Mouse (Mus musculus) urinary bladder, postnatal 10 days (tissue): ENCODE results near the gene Psapl1.

Experiments used
- DNase-seq: peaks from one replicate; pipeline ENCODE4 v3.0.0; 2022; ENCODE audit warnings: low spot score

The Psapl1 gene

GRCm38 (mm10) chr5:36203916-36204315, at the start of gene Psapl1:
Psapl1 (plus strand) TSS chr5:36204021.
- DNase-seq = no peak

- DNase-seq = no peak
Observed at GRCm38 (mm10) chr5:36154879-36155485, 48.8 kb upstream of the Psapl1 start.

GRCm38 (mm10) chr5:36165424-36166302, 38.2 kb upstream of the Psapl1 start:
- DNase-seq = no peak

- no peak for DNase-seq
Observed at GRCm38 (mm10) chr5:36166346-36167013, 37.3 kb upstream of the Psapl1 start.

GRCm38 (mm10) chr5:36168963-36169650, 34.7 kb upstream of the Psapl1 start:
- DNase-seq = no peak

GRCm38 (mm10) chr5:36174569-36175115, 29.2 kb upstream of the Psapl1 start:
- DNase-seq = no peak

- DNase-seq = no peak
Observed at GRCm38 (mm10) chr5:36176409-36176808, 27.4 kb upstream of the Psapl1 start.

- no peak for DNase-seq
Observed at GRCm38 (mm10) chr5:36176873-36177272, 26.9 kb upstream of the Psapl1 start.

- no peak for DNase-seq
Observed at GRCm38 (mm10) chr5:36178215-36178614, 25.6 kb upstream of the Psapl1 start.

- no peak for DNase-seq
Observed at GRCm38 (mm10) chr5:36178785-36179184, 25.0 kb upstream of the Psapl1 start.

- no peak for DNase-seq
Observed at GRCm38 (mm10) chr5:36179708-36180107, 24.1 kb upstream of the Psapl1 start.

GRCm38 (mm10) chr5:36182326-36182725, 21.5 kb upstream of the Psapl1 start:
- DNase-seq = no peak

GRCm38 (mm10) chr5:36186294-36187053, 17.3 kb upstream of the Psapl1 start:
- DNase-seq = no peak

- no peak for DNase-seq
Observed at GRCm38 (mm10) chr5:36188310-36188709, 15.5 kb upstream of the Psapl1 start.

- DNase-seq = no peak
Observed at GRCm38 (mm10) chr5:36191285-36191684, 12.5 kb upstream of the Psapl1 start.

GRCm38 (mm10) chr5:36191876-36192275, 11.9 kb upstream of the Psapl1 start:
- DNase-seq = no peak

- DNase-seq = no peak
Observed at GRCm38 (mm10) chr5:36192677-36193076, 11.1 kb upstream of the Psapl1 start.

- DNase-seq = no peak
Observed at GRCm38 (mm10) chr5:36194631-36195030, 9.2 kb upstream of the Psapl1 start.

- no peak for DNase-seq
Observed at GRCm38 (mm10) chr5:36195436-36195835, 8.4 kb upstream of the Psapl1 start.

- no peak for DNase-seq
Observed at GRCm38 (mm10) chr5:36199519-36199918, 4.3 kb upstream of the Psapl1 start.

- DNase-seq = no peak
Observed at GRCm38 (mm10) chr5:36202781-36203180, 1.0 kb upstream of the Psapl1 start.
